Mouse (Mus musculus): ENCODE data around the gene Arfip1.
"Not testable (repeated sequence)": the region's sequence is repeated elsewhere in the genome, so short reads cannot be mapped to it uniquely, and the experiment has no call there.

Arfip1 gene

GRCm38 (mm10) chr3:84580716-84581115 is 1.7 kb downstream of the Arfip1 start:
- no peak for DNase-seq (ENCODE audit: low spot score in 2 of 2)

- DNase-seq (ENCODE audit: low spot score in 2 of 2), result no peak
Observed at GRCm38 (mm10) chr3:84570501-84570900, 11.9 kb downstream of the Arfip1 start.

GRCm38 (mm10) chr3:84569587-84569986 is 12.8 kb downstream of the Arfip1 start:
- DNase-seq (ENCODE audit: low spot score in 2 of 2), result no peak

DNA sequence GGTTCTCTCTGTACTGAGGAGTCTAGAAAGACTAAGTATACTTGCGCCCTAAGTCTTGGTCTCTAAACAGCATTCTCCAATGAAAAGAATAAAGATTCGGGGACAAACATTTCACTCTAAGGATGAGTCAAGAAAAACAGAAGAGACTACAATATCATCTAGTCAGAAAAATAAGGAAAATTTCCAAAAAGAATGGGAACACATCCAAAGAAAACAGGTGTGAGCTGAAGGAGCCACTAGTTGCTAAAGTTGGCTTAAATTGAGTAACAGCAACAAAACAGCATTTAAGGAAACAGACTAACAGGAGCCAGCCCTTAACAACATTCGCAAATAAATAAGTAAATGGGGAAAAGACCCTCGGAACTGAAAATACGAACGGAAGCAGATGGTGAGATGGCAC is 13.9 kb downstream of the Arfip1 start:
- no peak for DNase-seq (ENCODE audit: low spot score in 2 of 2)

GRCm38 (mm10) chr3:84563415-84563814 is 19.0 kb downstream of the Arfip1 start:
- DNase-seq (ENCODE audit: low spot score in 2 of 2), result no peak

DNA sequence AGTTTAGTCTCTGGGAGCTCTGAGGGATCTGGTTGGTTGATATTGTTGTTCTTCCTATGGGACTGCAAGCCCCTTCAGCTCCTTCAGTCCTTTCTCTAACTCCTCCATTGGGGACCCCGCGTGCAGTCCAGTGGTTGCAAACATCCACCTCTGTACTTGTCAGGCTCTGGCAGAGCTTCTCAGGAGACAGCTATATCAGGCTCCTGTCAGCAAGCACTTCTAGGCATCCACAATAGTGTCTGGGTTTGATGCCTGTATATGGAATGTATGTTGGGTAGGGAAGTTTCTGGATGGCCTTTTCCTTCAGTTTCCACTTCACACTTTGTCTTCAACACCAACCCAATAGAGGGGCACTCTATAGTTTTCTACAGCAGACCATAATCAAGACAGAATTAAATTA is 19.5 kb downstream of the Arfip1 start:
- DNase-seq (ENCODE audit: low spot score in 2 of 2), result not testable (repeated sequence)

DNA sequence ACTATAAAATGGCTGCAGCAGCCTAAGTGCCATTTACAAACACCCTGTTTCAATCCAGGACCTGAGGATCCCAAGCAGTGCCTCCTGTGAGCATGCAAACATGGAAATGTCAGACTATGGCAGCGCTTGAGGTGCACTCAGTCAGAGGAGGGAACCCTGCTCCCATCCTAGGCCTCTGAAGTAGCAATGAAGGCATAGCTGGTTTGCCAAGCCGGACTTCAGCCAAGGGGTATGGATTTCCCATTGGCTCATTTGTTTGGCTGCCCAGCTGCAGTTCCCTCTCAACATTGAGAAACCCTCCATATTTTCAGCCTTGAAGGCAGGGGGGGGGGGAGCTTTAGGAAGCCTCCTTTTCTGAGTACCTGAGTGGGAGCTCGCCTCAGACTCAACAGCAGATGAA is 24.1 kb downstream of the Arfip1 start:
- DNase-seq (ENCODE audit: low spot score in 2 of 2), result no peak

DNA sequence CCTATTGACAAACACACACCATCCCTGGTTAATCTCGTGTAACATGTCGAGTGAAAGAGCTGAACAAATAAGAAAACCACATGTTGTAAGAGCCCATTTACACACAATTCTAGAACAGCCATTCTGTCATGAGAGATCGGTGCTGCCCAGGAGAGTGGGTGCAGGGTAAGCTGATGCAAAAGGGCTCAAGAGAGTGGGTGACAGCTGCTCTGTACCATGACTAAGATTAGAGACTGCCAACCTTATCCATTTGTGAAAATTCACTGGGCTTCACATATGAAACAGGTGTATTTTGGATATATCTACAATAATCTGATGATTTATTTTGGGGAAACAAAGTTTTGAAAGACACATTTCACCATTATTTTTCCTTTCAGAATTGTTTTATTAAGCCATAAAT is 26.6 kb downstream of the Arfip1 start:
- DNase-seq (ENCODE audit: low spot score in 2 of 2), result no peak

DNA sequence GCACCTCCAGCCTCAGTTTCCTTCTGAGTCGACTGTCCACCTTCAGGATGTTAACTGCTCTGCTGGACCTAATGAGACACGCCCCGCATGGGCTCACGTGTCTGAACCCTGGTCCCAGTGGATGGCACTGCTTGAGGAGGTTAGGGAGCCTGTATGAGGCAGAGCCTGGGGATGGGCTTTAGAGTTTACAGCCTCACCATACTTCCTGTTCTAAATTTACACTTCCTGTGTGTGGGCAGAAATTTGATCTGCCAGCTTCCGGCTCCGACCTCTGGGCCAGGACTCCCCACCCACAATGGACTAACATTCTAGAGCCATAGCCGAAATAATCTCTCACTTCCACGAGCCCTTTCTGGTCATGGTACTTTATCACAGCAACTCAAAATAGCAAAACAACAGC is 35.2 kb downstream of the Arfip1 start:
- no peak for DNase-seq (ENCODE audit: low spot score in 2 of 2)

DNA sequence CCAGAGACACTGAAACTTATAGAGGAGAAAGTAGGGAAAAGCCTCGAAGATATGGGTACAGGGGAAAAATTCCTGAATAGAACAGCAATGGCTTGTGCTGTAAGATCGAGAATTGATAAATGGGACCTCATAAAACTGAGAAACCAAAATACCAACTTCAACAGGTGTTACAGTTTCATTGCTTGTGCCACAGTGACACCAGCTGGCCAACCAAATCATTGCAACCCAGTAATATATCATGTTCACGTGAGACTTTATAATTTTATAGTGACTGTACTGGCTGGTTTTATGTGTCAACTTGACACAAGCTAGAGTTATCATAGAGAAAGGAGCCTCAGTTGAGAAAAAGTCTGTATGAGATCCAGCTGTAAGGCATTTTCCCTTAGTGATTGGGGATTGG is 40.0 kb downstream of the Arfip1 start:
- peak in 1 of 2 experiments; percentile 62 for DNase-seq (ENCODE audit: low spot score in 2 of 2)

GRCm38 (mm10) chr3:84541881-84542280 is 40.5 kb downstream of the Arfip1 start:
- DNase-seq (ENCODE audit: low spot score in 2 of 2), result no peak

- no peak for DNase-seq (ENCODE audit: low spot score in 2 of 2)
Observed at GRCm38 (mm10) chr3:84540640-84541039, 41.8 kb downstream of the Arfip1 start.

DNA sequence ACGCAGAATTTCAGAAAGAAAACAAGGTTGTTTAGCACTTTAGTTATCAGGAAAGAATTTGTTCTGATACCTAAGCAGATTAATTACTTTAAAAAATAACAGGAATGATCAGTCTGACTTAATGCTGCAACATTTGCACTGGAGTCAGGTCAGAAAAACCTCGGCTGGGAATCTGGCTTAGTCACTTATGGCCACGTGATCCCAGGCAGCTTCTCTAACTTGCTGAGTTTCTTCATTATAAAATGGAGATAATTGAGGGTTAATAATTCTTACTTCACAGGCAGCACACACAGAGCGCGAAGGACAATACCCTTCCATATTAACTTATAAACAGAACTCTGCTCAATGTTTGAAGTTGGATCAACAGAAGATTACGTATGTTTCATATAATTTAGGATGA is 45.4 kb downstream of the Arfip1 start:
- DNase-seq (ENCODE audit: low spot score in 2 of 2), result no peak

- no peak for DNase-seq (ENCODE audit: low spot score in 2 of 2)
Observed at GRCm38 (mm10) chr3:84533227-84533626, 49.2 kb downstream of the Arfip1 start.

GRCm38 (mm10) chr3:84529021-84529420 is 53.4 kb downstream of the Arfip1 start:
- DNase-seq (ENCODE audit: low spot score in 2 of 2), result no peak

DNA sequence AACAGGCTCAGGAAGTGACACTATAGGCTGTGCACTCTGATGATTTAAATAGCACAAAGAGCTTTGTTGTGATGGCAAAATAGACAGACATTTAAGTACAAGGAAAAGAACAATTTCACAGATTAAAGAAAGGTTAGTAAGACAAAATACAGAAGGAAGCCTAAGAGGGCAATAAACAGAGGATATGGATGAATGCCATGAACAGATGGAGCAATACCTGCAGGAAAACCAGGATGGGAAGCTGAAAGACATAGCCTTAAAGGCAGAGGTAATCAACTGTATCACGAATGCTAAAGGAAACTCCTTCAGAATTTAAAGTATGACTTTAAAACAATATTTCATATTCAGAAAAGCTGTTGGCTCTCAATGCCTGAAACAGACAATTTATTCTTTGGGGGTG is 57.5 kb downstream of the Arfip1 start:
- DNase-seq (ENCODE audit: low spot score in 2 of 2), result no peak

DNA sequence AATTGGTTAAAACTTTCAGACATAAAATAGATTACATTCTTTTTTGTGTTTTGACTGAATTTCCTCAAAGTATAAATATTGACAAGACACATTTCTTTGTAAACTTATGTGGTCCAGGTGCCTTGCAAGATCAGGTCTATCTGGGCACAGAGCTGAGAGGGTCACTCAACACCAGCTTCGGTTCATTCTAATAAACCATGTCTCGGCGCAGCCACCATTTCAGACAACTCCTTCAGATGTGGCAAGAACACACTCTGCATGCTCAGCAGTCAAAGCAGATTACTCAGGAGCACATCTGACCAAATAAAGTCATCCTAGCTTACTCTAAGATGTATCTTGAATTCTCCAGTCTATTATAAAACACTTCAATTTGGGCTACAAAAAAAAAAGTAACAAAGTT is 66.3 kb downstream of the Arfip1 start:
- no peak for DNase-seq (ENCODE audit: low spot score in 2 of 2)

GRCm38 (mm10) chr3:84512774-84513515 is 69.5 kb downstream of the Arfip1 start:
- DNase-seq (ENCODE audit: low spot score in 2 of 2), result no peak

DNA sequence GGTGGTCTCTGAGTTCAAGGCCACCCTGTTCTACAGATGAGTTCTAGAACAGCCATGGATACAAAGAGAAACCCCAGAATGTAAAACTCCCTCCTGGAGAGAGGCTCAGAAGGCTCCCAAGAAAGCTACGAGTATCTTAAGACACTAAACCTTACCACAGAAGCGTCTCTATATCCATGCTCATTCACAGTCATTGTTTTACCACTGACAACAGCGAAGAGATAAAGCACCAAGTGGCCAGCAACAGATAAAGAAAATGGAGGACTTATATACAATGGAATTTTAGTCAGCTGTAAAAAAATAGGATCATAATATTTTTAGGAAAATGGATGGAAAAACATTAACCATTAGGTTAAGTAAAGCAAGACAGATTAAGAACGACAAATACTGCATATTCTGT is 77.2 kb downstream of the Arfip1 start:
- DNase-seq (ENCODE audit: low spot score in 2 of 2), result no peak

DNA sequence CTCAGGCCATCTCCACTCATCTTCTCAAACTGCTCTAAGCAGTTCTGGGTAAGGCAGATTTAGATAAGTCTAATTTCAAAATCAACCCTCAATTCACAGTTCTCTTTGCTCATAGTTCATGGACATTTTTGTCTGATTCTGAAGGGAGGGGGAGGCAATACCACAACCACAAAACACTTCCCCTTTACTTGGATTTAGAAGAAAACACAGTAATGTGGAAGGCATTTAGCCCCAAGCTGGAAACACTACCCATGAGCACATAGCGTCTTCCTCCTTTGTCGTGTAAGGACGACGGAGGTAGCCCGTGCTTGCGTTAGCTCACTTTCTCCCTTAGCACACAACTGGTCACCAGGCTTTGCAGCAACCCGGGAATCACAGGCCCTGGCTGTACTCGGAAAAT is 78.1 kb downstream of the Arfip1 start:
- DNase-seq (ENCODE audit: low spot score in 2 of 2), result no peak

- DNase-seq (ENCODE audit: low spot score in 2 of 2), result no peak
Observed at GRCm38 (mm10) chr3:84502101-84502500, 80.3 kb downstream of the Arfip1 start.

DNA sequence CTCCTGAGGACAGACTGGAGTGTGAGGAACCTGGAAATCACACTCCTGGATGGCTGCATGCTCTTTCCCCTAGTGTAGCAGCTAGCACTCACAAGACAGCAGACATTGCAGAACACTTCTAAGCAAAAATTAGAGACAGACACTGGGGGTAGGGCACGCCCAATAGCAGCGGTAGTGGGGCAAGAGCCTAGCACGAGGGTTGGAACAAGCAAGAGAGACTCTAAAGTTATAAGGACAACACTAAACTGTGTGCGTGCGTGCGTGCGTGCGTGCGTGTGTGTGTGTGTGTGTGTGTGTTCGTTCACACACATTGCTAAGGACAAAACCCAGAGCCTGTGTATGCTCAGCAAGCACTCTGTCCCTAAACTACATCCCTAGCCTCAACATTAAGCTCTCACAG is 81.9 kb downstream of the Arfip1 start:
- no peak for DNase-seq (ENCODE audit: low spot score in 2 of 2)

GRCm38 (mm10) chr3:84497718-84498117 is 84.7 kb downstream of the Arfip1 start:
- DNase-seq (ENCODE audit: low spot score in 2 of 2), result no peak

- no peak for DNase-seq (ENCODE audit: low spot score in 2 of 2)
Observed at GRCm38 (mm10) chr3:84492657-84493056, 89.8 kb downstream of the Arfip1 start.

Measured in cerebellum, postnatal 4 days (tissue).